Comparison of ENCODE assay signal across 12 mouse cellular contexts in genomic region chr11:25288346-25288745, GRCm38 (mm10).
DNase-seq lines count a peak whose midpoint lies in the region; ATAC-seq and TF ChIP-seq lines count a peak whose summit lies in the region.
"Had no signal": no experiment of that assay in that cellular context is flagged by ENCODE, and none has a peak within 500 bp of the region (broad histone marks: within the 10 kb centered on the region; RNA-seq: fewer than 3 reads in every experiment).

No protein-coding gene starts in this region.

- H3K4me3 ChIP-seq in heart, embryonic 16.5 days (ENCODE audit: low read length), result peak overlapping the region; percentile 39
- H3K4me3 ChIP-seq in intestine, postnatal 0 days (ENCODE audit: low read depth, low read length), result 0 out of 2 replicates have a peak overlapping the region, but pooled peaks have one; percentile 3
- H3K4me3 ChIP-seq: heart, embryonic 10.5 days; myocyte had no signal

- no peak overlapping the region for H3K27ac ChIP-seq in heart, embryonic 16.5 days (ENCODE audit: low read length)
- no peak overlapping the region for H3K27ac ChIP-seq in intestine, postnatal 0 days (ENCODE audit: low read depth, low read length)
- H3K27ac ChIP-seq: heart, embryonic 10.5 days had no signal

- H3K27me3 ChIP-seq in heart, embryonic 16.5 days (ENCODE audit: control insufficient read depth, insufficient read depth, low read length), result no peaks in the 10 kb centered on the region
- no peaks in the 10 kb centered on the region for H3K27me3 ChIP-seq in intestine, postnatal 0 days (replicated peaks; ENCODE audit: control insufficient read depth, insufficient read depth, low read length)

- no peaks in the 10 kb centered on the region for H3K36me3 ChIP-seq in heart, embryonic 16.5 days (ENCODE audit: control insufficient read depth, insufficient read depth)
- no peaks in the 10 kb centered on the region for H3K36me3 ChIP-seq in intestine, postnatal 0 days (ENCODE audit: control insufficient read depth, insufficient read depth)
- H3K36me3 ChIP-seq: heart, embryonic 10.5 days had no signal

- no peak for DNase-seq in heart, postnatal 14 days
- peak; percentile 7 for DNase-seq in ovary, postnatal 36 days (ENCODE audit: low spot score)
- no peak for DNase-seq in ovary, postnatal 10 days (ENCODE audit: low spot score)
- DNase-seq in testis, postnatal 14 days (ENCODE audit: low spot score), result no peak
- DNase-seq in spleen, adult 12 weeks (ENCODE audit: low spot score), result no peak
- DNase-seq: layer of hippocampus, adult 9-11 months; lung, adult 2 months; thymus, postnatal 25 days had no signal

- WGBS in heart, embryonic 16.5 days, result 34% methylated on average over 13 of the region's 13 CpGs
- WGBS in intestine, postnatal 0 days, result 53% methylated on average over 13 of the region's 13 CpGs

- no peaks in the 10 kb centered on the region for H3K9me3 ChIP-seq in heart, embryonic 16.5 days (replicated peaks; ENCODE audit: control insufficient read depth, low read length)
- H3K9me3 ChIP-seq in intestine, postnatal 0 days (ENCODE audit: control insufficient read depth), result no peaks in the 10 kb centered on the region
- H3K9me3 ChIP-seq: heart, embryonic 10.5 days had no signal

- H3K4me1 ChIP-seq in heart, embryonic 16.5 days (ENCODE audit: control insufficient read depth, insufficient read depth, low read length), result 0 out of 2 replicates have a peak, but pooled peaks cover 2% of the 10 kb centered on the region
- no peaks in the 10 kb centered on the region for H3K4me1 ChIP-seq in intestine, postnatal 0 days (replicated peaks; ENCODE audit: control insufficient read depth, insufficient read depth, low read length)

- no peak overlapping the region for H3K9ac ChIP-seq in heart, embryonic 16.5 days (ENCODE audit: low read length)
- H3K9ac ChIP-seq in intestine, postnatal 0 days (ENCODE audit: low read depth, low read length), result no peak overlapping the region

- ATAC-seq in heart, embryonic 16.5 days (replicated peaks; ENCODE audit: extremely low read depth, insufficient read depth, low FRiP score), result no peak
- ATAC-seq in intestine, postnatal 0 days, result no peak

- TF ChIP-seq CTCF in intestine, postnatal 0 days (IDR thresholded peaks at IDR 0.05; ENCODE audit: low read depth), result no peak

- intact Hi-C loops in heart, postnatal 14 days (cut with DNase I), result no loop called here

- H3K4me2 ChIP-seq in heart, embryonic 16.5 days (ENCODE audit: low read depth, low read length), result peak overlapping the region; percentile 60
- H3K4me2 ChIP-seq in intestine, postnatal 0 days (replicated peaks; ENCODE audit: low read depth), result peak overlapping the region; percentile 41; the same call in 1 of the 2 replicates
